Mouse (Mus musculus): ENCODE measurements at regions not wholly inside any gene's neighbourhood (a gene's known extent, or its start where the extent isn't known, plus 50 kb on each side); places are given as distances from the start of the nearest gene placed in this dataset.

- H3K9me3 ChIP-seq: no peaks in the 10 kb centered on the region
- no peaks in the 10 kb centered on the region for H3K4me1 ChIP-seq
- H3K27ac ChIP-seq: no peak overlapping the region
- no peak overlapping the region for H3K9ac ChIP-seq
- H3K4me2 ChIP-seq: no peak overlapping the region
- no peaks in the 10 kb centered on the region for H3K27me3 ChIP-seq (replicated peaks)
- H3K4me3 ChIP-seq (replicated peaks): no peak overlapping the region
- no peaks in the 10 kb centered on the region for H3K36me3 ChIP-seq
- WGBS: 37% methylated on average over 3 of the region's 3 CpGs
- no peak for ATAC-seq (ENCODE audit: insufficient read depth, low FRiP score, low read depth)
These were observed 157.2 kb upstream of the Mphosph6 start for GRCm38 (mm10) chr8:117958914-117959313.

DNA sequence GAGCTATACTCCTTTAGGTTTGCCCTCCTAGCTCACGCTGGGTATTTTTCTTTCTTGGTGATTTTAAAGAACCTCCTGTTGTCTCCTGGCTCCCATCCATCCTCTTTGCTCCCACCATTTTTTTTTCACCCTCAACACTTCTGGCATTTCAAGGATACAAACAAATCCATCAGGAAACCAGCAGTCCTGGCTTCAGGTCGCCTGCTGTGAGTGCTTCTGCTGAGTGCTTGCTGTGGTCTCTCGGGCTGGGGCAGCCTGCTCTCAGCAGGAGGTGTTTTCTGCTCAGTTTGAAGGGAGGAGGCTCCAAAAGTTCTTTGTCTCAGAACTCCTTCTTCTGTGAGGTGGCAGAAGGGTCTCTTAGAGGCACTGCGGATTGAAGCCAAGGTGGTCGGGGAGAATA is 149.9 kb upstream of the Mphosph6 start:
- Histone ChIP-seq H3K4me3 (replicated peaks) (no peak overlapping the region), H3K36me3 (no peaks in the 10 kb centered on the region), H3K4me1 (no peaks in the 10 kb centered on the region), H3K9ac (no peak overlapping the region), H3K4me2 (no peak overlapping the region), H3K27ac (no peak overlapping the region), H3K9me3 (no peaks in the 10 kb centered on the region), H3K27me3 (replicated peaks) (no peaks in the 10 kb centered on the region)
- 26% methylated on average over 5 of the region's 5 CpGs for WGBS
- no peak for ATAC-seq (ENCODE audit: insufficient read depth, low FRiP score, low read depth)

- WGBS: 39% methylated on average over 3 of the region's 3 CpGs
- Histone ChIP-seq H3K9me3 (no peaks in the 10 kb centered on the region), H3K27me3 (replicated peaks) (no peaks in the 10 kb centered on the region), H3K9ac (no peak overlapping the region), H3K4me1 (no peaks in the 10 kb centered on the region), H3K4me2 (no peak overlapping the region), H3K36me3 (no peaks in the 10 kb centered on the region), H3K4me3 (replicated peaks) (no peak overlapping the region), H3K27ac (no peak overlapping the region)
- ATAC-seq (ENCODE audit: insufficient read depth, low FRiP score, low read depth): no peak
These were observed 144.8 kb upstream of the Mphosph6 start for GRCm38 (mm10) chr8:117946540-117946939.

GRCm38 (mm10) chr8:117934566-117935094 is 132.9 kb upstream of the Mphosph6 start:
- WGBS: 91% methylated on average over 16 of the region's 16 CpGs
- Histone ChIP-seq H3K9ac (no peak overlapping the region), H3K9me3 (no peaks in the 10 kb centered on the region), H3K27me3 (replicated peaks) (no peaks in the 10 kb centered on the region), H3K4me2 (no peak overlapping the region), H3K4me3 (replicated peaks) (no peak overlapping the region), H3K36me3 (no peaks in the 10 kb centered on the region), H3K4me1 (no peaks in the 10 kb centered on the region), H3K27ac (no peak overlapping the region)
- ATAC-seq (ENCODE audit: insufficient read depth, low FRiP score, low read depth): no peak

DNA sequence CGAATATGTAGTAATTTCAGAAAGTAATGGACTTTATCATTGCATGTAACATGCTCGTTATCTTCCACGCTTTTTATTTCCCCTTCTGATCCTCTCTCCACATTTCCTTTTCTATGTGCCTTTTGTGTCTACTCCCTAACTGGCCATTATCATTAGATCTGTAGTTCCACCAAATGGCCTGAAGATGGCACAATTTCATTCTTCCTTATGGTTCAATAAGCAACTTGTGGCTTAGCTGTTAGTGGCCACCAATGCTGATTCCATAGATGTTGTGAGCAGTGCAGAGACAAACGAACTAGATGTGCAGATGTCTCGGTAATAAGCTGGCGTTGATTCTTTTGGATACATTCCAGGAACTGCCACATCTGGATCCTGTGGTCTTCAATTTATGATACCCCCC is 128.9 kb upstream of the Mphosph6 start:
- 54% methylated on average over 6 of the region's 6 CpGs for WGBS
- Histone ChIP-seq H3K27ac (no peak overlapping the region), H3K9me3 (no peaks in the 10 kb centered on the region), H3K9ac (no peak overlapping the region), H3K4me1 (no peaks in the 10 kb centered on the region), H3K27me3 (replicated peaks) (no peaks in the 10 kb centered on the region), H3K4me2 (no peak overlapping the region), H3K4me3 (replicated peaks) (no peak overlapping the region), H3K36me3 (no peaks in the 10 kb centered on the region)
- ATAC-seq (ENCODE audit: insufficient read depth, low FRiP score, low read depth): no peak

DNA sequence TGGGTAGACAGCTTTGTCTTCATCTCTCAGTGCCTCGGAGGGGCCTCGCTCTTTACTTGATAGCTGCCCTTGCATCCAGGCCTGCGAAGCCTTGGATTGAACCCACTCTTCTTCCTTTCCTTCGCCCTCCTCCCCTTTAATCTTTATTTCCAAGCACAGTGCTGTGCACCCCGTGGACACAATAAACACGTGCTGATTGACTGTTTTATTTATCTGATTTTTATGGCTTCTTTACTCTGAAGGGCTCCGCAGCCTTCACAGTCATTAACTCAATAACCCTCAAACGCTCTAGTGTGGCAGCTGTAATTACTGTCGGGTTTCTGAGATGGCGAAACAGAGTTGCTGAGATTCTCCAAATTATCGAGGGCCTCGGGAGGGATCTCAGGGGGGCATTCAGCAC is 127.9 kb upstream of the Mphosph6 start:
- no peak overlapping the region for H3K9ac ChIP-seq
- no peaks in the 10 kb centered on the region for H3K4me1 ChIP-seq
- no peak for ATAC-seq (ENCODE audit: insufficient read depth, low FRiP score, low read depth)
- H3K27ac ChIP-seq: no peak overlapping the region
- 65% methylated on average over 12 of the region's 12 CpGs for WGBS
- H3K9me3 ChIP-seq: no peaks in the 10 kb centered on the region
- H3K4me2 ChIP-seq: no peak overlapping the region
- H3K36me3 ChIP-seq: no peaks in the 10 kb centered on the region
- no peaks in the 10 kb centered on the region for H3K27me3 ChIP-seq (replicated peaks)
- H3K4me3 ChIP-seq (replicated peaks): no peak overlapping the region

GRCm38 (mm10) chr8:117923296-117923695 is 121.6 kb upstream of the Mphosph6 start:
- WGBS: 63% methylated on average over 6 of the region's 6 CpGs
- no peak overlapping the region for H3K9ac ChIP-seq
- no peaks in the 10 kb centered on the region for H3K4me1 ChIP-seq
- H3K27me3 ChIP-seq (replicated peaks): no peaks in the 10 kb centered on the region
- ATAC-seq (ENCODE audit: insufficient read depth, low FRiP score, low read depth): no peak
- no peaks in the 10 kb centered on the region for H3K36me3 ChIP-seq
- H3K27ac ChIP-seq: no peak overlapping the region
- no peak overlapping the region for H3K4me3 ChIP-seq (replicated peaks)
- no peaks in the 10 kb centered on the region for H3K9me3 ChIP-seq
- H3K4me2 ChIP-seq: no peak overlapping the region

DNA sequence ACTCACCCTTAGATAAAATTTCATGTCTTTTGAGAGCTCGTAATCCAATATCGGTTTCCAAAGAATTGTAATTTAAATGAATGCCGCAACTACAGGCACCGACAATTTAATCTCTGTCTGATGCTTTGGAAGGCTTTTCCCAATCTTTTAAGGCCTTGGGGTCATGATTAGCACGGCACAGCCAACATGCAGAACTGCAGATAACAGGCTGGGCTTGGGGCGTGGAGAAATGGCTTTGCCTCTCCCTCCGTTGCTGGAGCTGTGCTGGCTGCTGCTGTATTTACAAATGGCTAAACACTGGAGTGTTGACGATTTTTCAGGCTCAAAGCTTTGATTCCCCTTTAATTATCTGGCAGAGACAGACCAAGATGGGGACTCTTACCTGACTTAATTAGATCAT is 101.3 kb upstream of the Mphosph6 start:
- Histone ChIP-seq H3K27me3 (replicated peaks) (no peaks in the 10 kb centered on the region), H3K9me3 (no peaks in the 10 kb centered on the region), H3K4me3 (replicated peaks) (no peak overlapping the region), H3K4me2 (no peak overlapping the region), H3K36me3 (no peaks in the 10 kb centered on the region), H3K27ac (no peak overlapping the region), H3K4me1 (no peaks in the 10 kb centered on the region), H3K9ac (no peak overlapping the region)
- WGBS: 51% methylated on average over 8 of the region's 8 CpGs
- ATAC-seq (ENCODE audit: insufficient read depth, low FRiP score, low read depth): no peak

DNA sequence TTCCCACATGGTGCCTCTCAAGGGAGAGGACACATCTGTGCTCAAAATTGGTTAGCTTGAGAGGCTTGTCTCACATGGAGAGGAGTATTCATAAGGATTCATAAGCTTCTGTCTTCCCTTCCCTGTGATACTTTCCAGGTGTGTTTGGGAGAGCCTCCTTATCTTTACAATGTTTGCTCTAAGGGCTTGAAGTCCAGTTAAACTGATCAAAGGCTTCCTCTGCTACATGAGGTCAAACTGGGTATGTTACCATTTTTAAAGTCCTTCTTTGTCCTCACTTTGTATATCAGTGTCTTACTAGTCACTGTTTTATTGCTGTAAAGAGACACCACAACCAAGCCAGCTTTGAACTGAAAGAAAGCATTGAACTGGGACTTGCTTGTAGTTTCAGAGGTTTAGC is 98.1 kb upstream of the Mphosph6 start:
- no peak for ATAC-seq (ENCODE audit: insufficient read depth, low FRiP score, low read depth)
- Histone ChIP-seq H3K27me3 (replicated peaks) (no peaks in the 10 kb centered on the region), H3K4me3 (replicated peaks) (no peak overlapping the region), H3K27ac (no peak overlapping the region), H3K4me2 (no peak overlapping the region), H3K4me1 (no peaks in the 10 kb centered on the region), H3K9me3 (no peaks in the 10 kb centered on the region), H3K9ac (no peak overlapping the region), H3K36me3 (no peaks in the 10 kb centered on the region)

DNA sequence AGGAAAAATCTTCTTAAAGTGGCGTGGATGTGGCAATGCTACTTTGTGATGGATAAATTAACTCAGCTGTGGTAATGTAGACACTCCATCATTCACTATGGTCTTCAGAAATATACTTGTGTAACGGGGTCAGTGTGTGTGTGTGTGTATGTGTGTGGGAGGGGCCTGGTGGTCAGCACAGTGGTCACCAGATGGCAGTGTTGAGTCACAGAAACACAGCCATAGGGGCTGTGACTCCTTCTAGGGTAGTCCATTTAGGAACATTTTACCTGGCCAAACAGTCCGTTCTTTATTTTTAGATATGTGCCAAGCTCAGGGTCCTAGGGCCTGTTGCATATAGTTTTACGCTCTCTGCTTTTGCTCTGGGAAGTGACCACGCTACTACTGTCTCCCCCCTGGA is 96.3 kb upstream of the Mphosph6 start:
- H3K4me1 ChIP-seq: no peaks in the 10 kb centered on the region
- H3K9me3 ChIP-seq: no peaks in the 10 kb centered on the region
- H3K27ac ChIP-seq: no peak overlapping the region
- no peak for ATAC-seq (ENCODE audit: insufficient read depth, low FRiP score, low read depth)
- H3K36me3 ChIP-seq: no peaks in the 10 kb centered on the region
- H3K27me3 ChIP-seq (replicated peaks): no peaks in the 10 kb centered on the region
- no peak overlapping the region for H3K9ac ChIP-seq
- no peak overlapping the region for H3K4me3 ChIP-seq (replicated peaks)
- H3K4me2 ChIP-seq: no peak overlapping the region
- WGBS: 76% methylated on average over 5 of the region's 5 CpGs

GRCm38 (mm10) chr8:117894861-117895260 is 93.1 kb upstream of the Mphosph6 start:
- Histone ChIP-seq H3K9me3 (no peaks in the 10 kb centered on the region), H3K4me3 (replicated peaks) (no peak overlapping the region), H3K4me2 (no peak overlapping the region), H3K27me3 (replicated peaks) (no peaks in the 10 kb centered on the region), H3K4me1 (no peaks in the 10 kb centered on the region), H3K27ac (no peak overlapping the region), H3K36me3 (no peaks in the 10 kb centered on the region), H3K9ac (no peak overlapping the region)
- no peak for ATAC-seq (ENCODE audit: insufficient read depth, low FRiP score, low read depth)
- 52% methylated on average over 8 of the region's 8 CpGs for WGBS

DNA sequence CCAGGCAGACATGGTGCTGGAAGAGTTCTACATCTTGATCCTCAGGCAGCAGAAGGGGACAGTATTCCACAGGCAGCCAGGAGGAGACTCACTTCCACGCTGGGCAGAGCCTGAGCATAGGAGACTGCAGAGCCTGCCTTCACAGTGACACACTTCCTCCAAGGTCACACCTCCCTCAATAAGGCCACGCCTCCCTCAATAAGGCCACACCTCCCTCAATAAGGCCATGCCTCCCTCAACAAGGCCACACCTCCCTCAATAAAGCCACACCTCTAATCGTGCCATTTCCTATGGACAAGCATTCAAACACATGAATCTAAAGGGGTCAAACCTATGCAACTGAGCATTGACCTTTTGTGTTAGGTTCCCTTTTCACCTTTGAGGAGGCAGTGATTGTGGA is 88.5 kb upstream of the Mphosph6 start:
- ATAC-seq (ENCODE audit: insufficient read depth, low FRiP score, low read depth): peak; percentile 31; the same call in 1 of the 2 replicates
- 71% methylated on average over 3 of the region's 3 CpGs for WGBS

GRCm38 (mm10) chr8:117881414-117881973 is 79.8 kb upstream of the Mphosph6 start:
- Histone ChIP-seq H3K4me3 (replicated peaks) (no peak overlapping the region), H3K4me1 (no peaks in the 10 kb centered on the region), H3K9ac (no peak overlapping the region), H3K36me3 (no peaks in the 10 kb centered on the region), H3K27ac (peak overlapping the region; percentile 53; the same call in 1 of the 2 replicates), H3K9me3 (no peaks in the 10 kb centered on the region), H3K27me3 (replicated peaks) (no peaks in the 10 kb centered on the region), H3K4me2 (no peak overlapping the region)
- no peak; the same call in 1 of the 2 replicates for ATAC-seq (ENCODE audit: insufficient read depth, low FRiP score, low read depth)
- 53% methylated on average over 8 of the region's 8 CpGs for WGBS

More for the DNA sequence above, 88.5 kb upstream of the Mphosph6 start:
- no peak overlapping the region for H3K4me3 ChIP-seq (replicated peaks)
- H3K9me3 ChIP-seq: no peaks in the 10 kb centered on the region
- no peaks in the 10 kb centered on the region for H3K4me1 ChIP-seq
- H3K36me3 ChIP-seq: no peaks in the 10 kb centered on the region
- no peak overlapping the region for H3K4me2 ChIP-seq
- no peak overlapping the region for H3K27ac ChIP-seq
- no peaks in the 10 kb centered on the region for H3K27me3 ChIP-seq (replicated peaks)
- H3K9ac ChIP-seq: no peak overlapping the region
